Mouse (Mus musculus) cerebellum, adult 2 months (tissue): Measurements from ENCODE around the gene Kdm5b.

Source experiments
- CTCF ChIP-seq: fragments of 200-500 bp; IDR thresholded peaks from 2 replicates; pipeline ENCODE4 v1.5.1; 2011; ENCODE audit warnings: low read depth, mild to moderate bottlenecking, control low read depth, low read length, moderate library complexity, borderline replicate concordance; ENCODE audit not compliant: insufficient read depth
- POLR2A ChIP-seq: fragments of 200-500 bp; IDR thresholded peaks from 2 replicates; pipeline ENCODE4 v1.6.1; 2011; ENCODE audit warnings: low read length, control low read depth, borderline replicate concordance; ENCODE audit not compliant: insufficient read depth

- no peak for TF ChIP-seq POLR2A
- no peak for TF ChIP-seq CTCF
These were observed 19.4 kb upstream of the Kdm5b start for GRCm38 (mm10) chr1:134540610-134541009.
